Mouse (Mus musculus) lung, adult 2 months (tissue): ENCODE data around the gene Csrp2.

Experiments
- CTCF ChIP-seq: fragments of 200-500 bp; IDR thresholded peaks from 2 replicates; pipeline ENCODE4 v1.5.1; 2011; ENCODE audit warnings: mild to moderate bottlenecking, low read length, control low read depth; ENCODE audit not compliant: insufficient read depth
- POLR2A ChIP-seq: fragments of 200-500 bp; IDR thresholded peaks from 2 replicates; pipeline ENCODE4 v1.6.1; 2011; ENCODE audit warnings: low read depth, mild to moderate bottlenecking, control low read depth, low read length, borderline replicate concordance; ENCODE audit errors: extremely low read depth

GRCm38 (mm10) chr10:110876956-110877355, 42.6 kb upstream of the Csrp2 start:
- TF ChIP-seq POLR2A (no peak), CTCF (no peak)
